Comparison of ENCODE assay signal across 8 mouse cellular contexts in the genomic region with DNA sequence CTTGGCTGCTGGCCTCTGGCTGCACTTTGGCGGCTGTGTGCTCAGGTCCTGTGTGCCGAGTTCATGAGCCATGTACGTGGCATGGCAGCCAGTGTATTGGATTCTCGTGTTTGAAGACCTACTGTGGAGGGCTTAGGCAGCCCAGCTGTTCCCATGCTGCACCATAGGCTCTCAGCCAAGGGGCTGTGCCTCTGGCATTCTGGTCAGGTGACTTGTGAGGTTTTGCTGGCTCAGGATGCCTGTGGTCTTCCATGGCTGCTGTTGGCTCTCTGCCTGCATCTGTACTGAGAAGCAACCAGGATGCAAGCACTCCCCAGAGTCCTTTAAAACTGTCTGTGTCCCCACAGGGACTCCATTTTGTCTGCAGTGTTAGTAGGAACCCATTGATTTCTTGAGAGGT. TPM values are rescaled to one million over a fixed set of nuclear protein-coding genes. Genes with fewer than 3 reads are reported as not detected.
A peak's percentile ranks its signal among the peaks of the same experiment; 100 is the strongest.
DNase-seq lines count a peak whose midpoint lies in the region; ATAC-seq lines count a peak whose summit lies in the region.

No protein-coding gene starts in this region.

- ATAC-seq in limb, embryonic 12.5 days (ENCODE audit: insufficient number of reproducible peaks, insufficient read depth, low FRiP score, low TSS enrichment, low read depth): 0 out of 2 replicates have a peak, but pooled peaks have one; percentile 41
- no peak for ATAC-seq in intestine, embryonic 16.5 days

- H3K27me3 ChIP-seq in limb, embryonic 12.5 days: no peaks in the 10 kb centered on the region
- H3K27me3 ChIP-seq in limb, embryonic 10.5 days (ENCODE audit: low read depth, poor library complexity, severe bottlenecking): no peaks in the 10 kb centered on the region
- H3K27me3 ChIP-seq in intestine, embryonic 16.5 days (replicated peaks; ENCODE audit: control insufficient read depth, insufficient read depth, low read length): no peaks in the 10 kb centered on the region

- no peak overlapping the region for H3K9ac ChIP-seq in limb, embryonic 12.5 days (replicated peaks)
- H3K9ac ChIP-seq in intestine, embryonic 16.5 days (ENCODE audit: low read depth, low read length): no peak overlapping the region

- no peaks in the 10 kb centered on the region for H3K9me3 ChIP-seq in limb, embryonic 12.5 days
- H3K9me3 ChIP-seq in limb, embryonic 10.5 days (replicated peaks): no peaks in the 10 kb centered on the region
- no peaks in the 10 kb centered on the region for H3K9me3 ChIP-seq in intestine, embryonic 16.5 days (ENCODE audit: control insufficient read depth, low read length)

- H3K4me1 ChIP-seq in limb, embryonic 12.5 days (replicated peaks): peaks cover 41% of the 10 kb centered on the region
- H3K4me1 ChIP-seq in limb, embryonic 10.5 days: peaks cover 15% of the 10 kb centered on the region; the same call in 1 of the 2 replicates
- peaks cover 25% of the 10 kb centered on the region for H3K4me1 ChIP-seq in intestine, embryonic 16.5 days (ENCODE audit: control insufficient read depth, insufficient read depth, low read length)

- H3K27ac ChIP-seq in limb, embryonic 12.5 days: peak overlapping the region; percentile 56; the same call in 1 of the 2 replicates
- no peak overlapping the region for H3K27ac ChIP-seq in limb, embryonic 10.5 days
- no peak overlapping the region for H3K27ac ChIP-seq in intestine, embryonic 16.5 days (ENCODE audit: low read length)

- H3K4me2 ChIP-seq in limb, embryonic 12.5 days: no peak overlapping the region
- H3K4me2 ChIP-seq in intestine, embryonic 16.5 days (ENCODE audit: low read depth, low read length): no peak overlapping the region

- 83% methylated on average over 4 of the region's 4 CpGs for WGBS in limb, embryonic 12.5 days
- 87% methylated on average over 4 of the region's 4 CpGs for WGBS in limb, embryonic 10.5 days
- whole genome bisulfite sequencing in intestine, embryonic 16.5 days: 74% methylated on average over 4 of the region's 4 CpGs

- no peak overlapping the region for H3K4me3 ChIP-seq in limb, embryonic 12.5 days (replicated peaks)
- H3K4me3 ChIP-seq in limb, embryonic 10.5 days: no peak overlapping the region
- H3K4me3 ChIP-seq in intestine, embryonic 16.5 days (ENCODE audit: low read length): no peak overlapping the region

- no peaks in the 10 kb centered on the region for H3K36me3 ChIP-seq in limb, embryonic 12.5 days
- 0 out of 2 replicates have a peak, but pooled peaks cover 10% of the 10 kb centered on the region for H3K36me3 ChIP-seq in limb, embryonic 10.5 days
- H3K36me3 ChIP-seq in intestine, embryonic 16.5 days (ENCODE audit: control insufficient read depth, insufficient read depth, low read length): no peaks in the 10 kb centered on the region

- DNase-seq in limb, embryonic 10.5 days (ENCODE audit: low spot score): no peak
- DNase-seq in MN1 (ENCODE audit: low spot score): peak; percentile 67
- peak; percentile 26 to 32 for DNase-seq in heart, adult 9 months (ENCODE audit: low spot score in 2 of 2)
- DNase-seq in kidney, postnatal 14 days: peak; percentile 73
- DNase-seq in retina, postnatal 1 day: no peak
- DNase-seq in layer of hippocampus, postnatal 14 days (ENCODE audit: low spot score in 2 of 2): no peak

RNA-seq across cellular contexts. Expression of a gene that starts 33.0 kb away (rescaled TPM):
- 1.4 and 1.6 TPM in 2 replicates for polyA plus RNA-seq in limb, embryonic 12.5 days (2016; fragmentation: Nextera tagmentation; extraction: Ambion mirVana)
- 0.51 and 1.4 TPM in 2 replicates for polyA plus RNA-seq in limb, embryonic 10.5 days (2016; fragmentation: Nextera tagmentation; extraction: Ambion mirVana)
- 0.50 and 0.62 TPM in 2 replicates for polyA plus RNA-seq in intestine, embryonic 16.5 days (2015; fragmentation: Nextera tagmentation; extraction: Ambion mirVana)
- under 1 TPM; 0.12 to 0.14 TPM for total RNA-seq in layer of hippocampus, postnatal 14 days (2021)

Comparison
In these comparisons a context has a peak if more than half of its experiments do, and no peak if none do; other contexts are left out.
1. DNase-seq: peak in MN1 (single experiment), heart, adult 9 months (2 of 2) and kidney, postnatal 14 days (single experiment); none in limb, embryonic 10.5 days (single experiment), retina, postnatal 1 day (single experiment) and layer of hippocampus, postnatal 14 days (0 of 2).